Mouse (Mus musculus): ENCODE results near the gene Olfr171.
"Not testable (repeated sequence)": the region's sequence is repeated elsewhere in the genome, so short reads cannot be mapped to it uniquely, and the experiment has no call there.

Gene Olfr171

DNA sequence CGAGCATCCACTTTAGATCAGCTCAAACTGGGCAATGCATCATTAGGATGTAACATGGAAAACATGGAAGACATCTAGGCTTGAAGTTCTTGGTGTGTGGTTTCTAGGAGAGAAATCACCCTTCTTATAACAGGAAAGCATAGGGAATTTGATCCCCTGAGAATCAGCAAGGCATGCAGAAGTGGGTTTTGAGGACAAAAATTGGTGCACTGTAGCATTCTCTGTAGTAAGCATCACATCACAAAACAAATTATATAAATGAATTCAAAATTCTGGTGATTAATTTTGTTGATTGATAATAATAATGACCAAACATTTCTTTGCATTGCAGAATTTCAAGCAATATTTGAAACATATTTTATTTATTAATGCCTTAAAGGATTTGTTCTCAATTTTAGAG lies at the start of gene Olfr171:
Gene Olfr171, minus strand, starts transcription at position 101 of the 400 bp plus-strand sequence.
- DNase-seq (ENCODE audit: extremely low read depth, low read depth) = no peak

DNA sequence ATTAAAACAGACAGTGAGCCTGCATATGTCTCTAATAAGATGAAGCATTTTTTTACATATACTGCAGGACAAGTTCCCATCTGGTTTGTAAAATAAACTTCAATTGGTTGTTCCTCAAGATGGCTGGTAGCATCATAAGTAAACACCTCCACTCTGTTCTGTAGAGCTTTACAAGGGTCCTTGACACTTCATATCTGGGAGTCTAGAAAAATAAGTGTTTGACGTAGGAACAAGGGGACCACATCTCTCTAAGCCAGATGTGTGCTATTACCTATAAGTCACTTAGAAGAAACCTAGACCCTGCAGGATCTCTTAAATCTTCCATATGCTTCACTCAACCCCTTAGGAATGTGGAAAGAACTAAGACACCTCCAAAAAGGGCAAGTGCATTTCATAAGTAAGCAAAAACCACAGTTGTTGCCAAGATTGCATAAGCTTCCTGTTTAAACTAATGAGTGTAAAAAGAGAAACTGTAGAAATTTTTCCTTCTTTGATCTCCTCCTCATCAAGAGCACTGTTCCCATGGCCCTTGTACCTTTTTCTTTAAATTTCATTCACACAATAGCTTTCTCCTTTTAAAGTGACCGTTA lies 41.1 kb upstream of the Olfr171 start:
- no peak for DNase-seq (ENCODE audit: extremely low read depth, low read depth)

DNA sequence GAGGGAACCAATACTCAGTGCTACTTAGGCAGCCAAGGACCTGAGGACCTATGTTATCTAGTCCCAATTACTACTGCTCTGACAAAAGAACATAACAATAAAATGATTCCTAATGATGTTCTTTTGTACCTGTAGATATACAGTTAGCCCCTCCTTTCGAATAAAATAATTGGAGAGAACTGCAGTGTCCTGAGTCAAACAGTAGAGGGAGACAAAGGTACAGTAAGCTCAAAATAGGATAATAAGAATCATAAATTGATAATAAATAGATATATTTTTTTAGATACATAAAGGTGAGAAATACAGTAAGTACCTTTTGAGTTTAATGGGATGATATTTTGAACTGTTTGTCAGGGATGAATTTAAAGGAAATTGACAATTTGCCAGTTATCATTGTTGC lies 36.6 kb upstream of the Olfr171 start:
- DNase-seq (ENCODE audit: extremely low read depth, low read depth) = peak; percentile 4

DNA sequence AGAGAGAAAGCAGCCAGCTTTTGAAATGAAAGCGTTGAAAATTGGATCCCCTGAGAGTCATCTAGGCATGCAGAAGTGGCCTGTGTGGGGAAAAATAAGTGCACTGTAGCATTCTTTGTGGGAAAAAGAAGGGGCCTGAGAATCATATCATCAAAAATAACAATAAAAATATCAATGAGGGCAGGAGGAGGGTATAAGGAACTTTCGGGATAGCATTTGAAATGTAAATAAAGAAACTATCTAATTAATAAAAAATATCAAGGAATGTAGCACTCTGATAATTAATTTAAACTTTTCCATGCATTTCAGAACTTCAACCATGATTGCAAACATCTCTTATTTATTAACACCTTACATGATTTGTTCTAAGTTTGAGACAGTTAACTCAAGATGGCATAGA lies 17.9 kb downstream of the Olfr171 start, which contains the start of gene Olfr170:
Gene Olfr170, minus strand, starts transcription at position 101 of the 400 bp plus-strand sequence.
- DNase-seq (ENCODE audit: extremely low read depth, low read depth) = not testable (repeated sequence)

DNA sequence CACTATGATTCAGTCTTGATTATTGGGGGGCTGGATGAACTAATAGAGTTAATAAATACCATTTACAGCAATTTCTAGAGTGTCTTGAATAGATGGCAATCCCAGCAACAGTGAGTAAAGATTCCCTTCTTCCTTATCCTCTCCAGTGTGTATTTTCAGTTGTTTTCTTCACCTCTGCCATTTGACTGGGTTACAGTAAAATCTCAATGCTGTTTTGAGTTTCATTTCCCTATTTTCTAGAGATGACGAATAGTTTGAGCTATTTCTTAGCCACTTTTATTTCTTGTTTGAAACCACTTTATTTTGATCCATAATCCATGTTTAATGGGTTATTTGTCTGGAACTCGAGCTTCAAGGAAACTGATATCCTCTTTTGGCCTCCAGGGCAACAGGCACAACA lies 26.6 kb downstream of the Olfr171 start:
- no peak for DNase-seq (ENCODE audit: extremely low read depth, low read depth)
